8 mouse cellular contexts compared by ENCODE assay signal in the genomic region with DNA sequence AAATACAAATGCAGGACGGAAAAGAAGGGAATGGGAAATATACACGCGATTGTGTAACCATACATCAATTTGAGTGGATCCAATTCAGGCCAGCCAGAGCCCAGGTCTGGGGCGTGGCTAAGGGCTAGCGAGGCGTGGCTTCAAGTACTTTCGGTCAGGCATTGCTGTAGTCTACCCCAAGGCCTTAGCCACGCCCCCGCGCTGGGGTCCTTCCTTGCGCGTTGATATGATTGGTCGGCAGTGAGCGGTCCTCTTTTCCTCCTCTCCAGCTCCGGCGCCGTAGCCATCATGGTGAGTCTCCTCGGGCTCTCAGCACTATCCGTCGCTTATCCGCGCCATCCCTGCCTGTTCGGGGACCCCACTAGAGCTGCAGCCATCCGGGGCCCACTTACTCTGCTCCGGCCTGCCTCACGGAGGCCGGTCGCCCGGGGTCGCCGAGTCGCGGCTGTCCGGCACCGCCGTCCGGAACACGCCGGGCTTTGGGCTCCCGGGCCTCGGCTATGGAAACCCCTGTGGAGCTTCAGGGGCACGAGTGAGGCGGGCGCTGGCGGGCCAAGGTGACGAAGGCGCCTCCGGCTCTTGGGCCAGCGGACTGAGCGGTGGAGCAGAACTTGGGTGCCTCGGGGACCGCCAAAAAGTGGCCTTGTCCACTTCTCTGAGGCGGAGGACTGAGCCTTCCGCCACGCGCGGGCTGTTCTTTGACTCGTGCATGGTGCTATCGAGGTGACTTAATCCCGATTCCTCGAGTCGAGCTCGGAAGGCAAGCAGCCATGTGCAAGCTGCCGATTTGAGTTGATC. TPM values are rescaled to one million over a fixed set of nuclear protein-coding genes. Genes with fewer than 3 reads are reported as not detected.
DNase-seq lines count a peak whose midpoint lies in the region; ATAC-seq lines count a peak whose summit lies in the region.

No protein-coding gene starts in this region.

- H3K36me3 ChIP-seq in hindbrain, embryonic 14.5 days (replicated peaks; ENCODE audit: control insufficient read depth, insufficient read depth) = peaks cover 38% of the 10 kb centered on the region

- peak overlapping the region; percentile 81 for H3K4me3 ChIP-seq in hindbrain, embryonic 14.5 days (replicated peaks; ENCODE audit: low read length)

- H3K27ac ChIP-seq in hindbrain, embryonic 14.5 days = peak overlapping the region; percentile 79

- peak overlapping the region; percentile 72 for H3K4me2 ChIP-seq in hindbrain, embryonic 14.5 days (replicated peaks)

- H3K27me3 ChIP-seq in hindbrain, embryonic 14.5 days (ENCODE audit: control insufficient read depth, insufficient read depth, low read length) = no peaks in the 10 kb centered on the region

- H3K9ac ChIP-seq in hindbrain, embryonic 14.5 days = peak overlapping the region; percentile 86

- WGBS in hindbrain, embryonic 14.5 days = under 1% methylated on average over 64 of the region's 64 CpGs

- H3K9me3 ChIP-seq in hindbrain, embryonic 14.5 days (ENCODE audit: control insufficient read depth, low read length) = no peaks in the 10 kb centered on the region

- ATAC-seq in hindbrain, embryonic 14.5 days (ENCODE audit: low FRiP score) = peak; percentile 93

- peak; percentile 94 for DNase-seq in R1 (ENCODE audit: low read depth, low spot score)
- DNase-seq in cerebellum, postnatal 25 days = peak; percentile 97 to 99
- peak; percentile 95 to 98 for DNase-seq in frontal cortex, postnatal 25 days (ENCODE audit: low spot score in 2 of 2)
- peak; percentile 98 for DNase-seq in hindbrain, embryonic 14.5 days (ENCODE audit: low spot score)
- peak; percentile 96 to 97 for DNase-seq in layer of hippocampus, postnatal 36 days
- peak; percentile 98 for DNase-seq in lung, postnatal 36 days
- DNase-seq in retina, postnatal 1 day = peak; percentile 97
- DNase-seq in urinary bladder, adult 18-20 months (ENCODE audit: low spot score in 2 of 2) = peak; percentile 93 to 95

- H3K4me1 ChIP-seq in hindbrain, embryonic 14.5 days (replicated peaks; ENCODE audit: control insufficient read depth, insufficient read depth, low read length) = peaks cover 33% of the 10 kb centered on the region

RNA-seq across cellular contexts. Expression of gene Rps24, which starts 3.7 kb away (rescaled TPM):
- polyA plus RNA-seq in hindbrain, embryonic 14.5 days (2014; fragmentation: Nextera tagmentation; extraction: Ambion mirVana) = 703 and 824 TPM in 2 replicates
- 100 to 1,000 TPM; 752 to 770 TPM for total RNA-seq in layer of hippocampus, postnatal 36 days (2021)

RNA-seq across cellular contexts. Expression of gene Polr3a, which starts 3.8 kb away (rescaled TPM):
- polyA plus RNA-seq in hindbrain, embryonic 14.5 days (2014; fragmentation: Nextera tagmentation; extraction: Ambion mirVana) = 17.7 and 18.6 TPM in 2 replicates
- total RNA-seq in layer of hippocampus, postnatal 36 days (2021) = 10 to 100 TPM; 36.5 to 40.0 TPM

Comparison
In these comparisons a context has a peak if more than half of its experiments do, and no peak if none do; other contexts are left out.
1. Peak in every context shown above with its lines: DNase-seq, ATAC-seq, H3K4me3 ChIP-seq and H3K27ac ChIP-seq.